Mouse (Mus musculus): ENCODE measurements at regions not wholly inside any gene's neighbourhood (a gene's known extent, or its start where the extent isn't known, plus 50 kb on each side); places are given as distances from the start of the nearest gene placed in this dataset.
"Not testable (repeated sequence)": the region's sequence is repeated elsewhere in the genome, so short reads cannot be mapped to it uniquely, and the experiment has no call there.

DNA sequence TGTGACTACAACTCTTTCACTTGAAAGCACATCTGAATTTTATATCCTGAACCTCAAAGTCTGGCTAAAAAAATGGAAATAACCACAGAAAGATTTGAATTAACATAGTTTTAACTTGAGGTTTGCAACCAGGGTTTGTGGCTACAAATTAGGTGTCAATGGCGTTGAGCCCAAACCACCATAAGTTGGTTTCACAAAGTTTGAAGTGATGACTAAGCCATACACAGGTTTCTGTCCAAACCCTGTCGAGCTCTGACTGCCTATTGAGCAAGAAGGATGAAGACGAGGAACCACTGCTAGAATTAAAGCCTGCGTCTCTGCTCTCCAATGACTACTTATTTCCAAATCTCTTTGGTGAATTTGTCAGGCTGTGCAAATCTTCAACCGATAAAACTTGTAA lies 719.8 kb upstream of the Slc8a1 start:
- Histone ChIP-seq H3K9ac (replicated peaks; ENCODE audit: low read length) (no peak overlapping the region), H3K36me3 (ENCODE audit: insufficient read depth, low read length) (no peaks in the 10 kb centered on the region), H3K4me3 (ENCODE audit: low read length) (no peak overlapping the region), H3K4me1 (ENCODE audit: insufficient read depth, low read length) (no peaks in the 10 kb centered on the region), H3K27me3 (ENCODE audit: insufficient read depth, low read length) (no peaks in the 10 kb centered on the region), H3K9me3 (ENCODE audit: low read length) (no peaks in the 10 kb centered on the region), H3K4me2 (ENCODE audit: low read depth, low read length) (no peak overlapping the region), H3K27ac (no peak overlapping the region)
- DNase-seq (ENCODE audit: low spot score) (no peak), ATAC-seq (no peak)
- no peak for TF ChIP-seq CTCF (IDR thresholded peaks at IDR 0.05; ENCODE audit: low read depth)
- 81% methylated on average over 5 of the region's 5 CpGs for WGBS

DNA sequence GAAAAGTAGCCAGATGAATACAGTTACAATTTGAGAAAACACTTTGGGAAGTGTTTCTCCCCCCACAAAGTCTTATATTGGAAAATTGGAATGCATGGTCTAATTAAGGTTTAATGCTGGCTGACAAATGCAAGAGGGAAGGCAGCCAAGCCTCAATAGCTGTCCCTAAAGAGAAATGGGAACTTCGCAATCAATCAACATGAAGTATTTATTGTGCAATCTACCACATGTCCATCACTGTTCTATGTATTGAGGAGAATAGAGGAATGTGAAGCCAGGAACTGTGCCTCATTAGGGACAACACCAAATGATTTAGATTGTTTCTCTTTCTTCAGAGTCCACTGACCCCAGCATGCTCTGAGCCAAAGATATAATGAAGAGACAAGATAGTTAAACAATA lies 715.7 kb upstream of the Slc8a1 start:
- DNase-seq (ENCODE audit: low spot score), result no peak
- WGBS, result 34% methylated on average over 1 of the region's 1 CpGs
- H3K4me1 ChIP-seq (ENCODE audit: insufficient read depth, low read length), result no peaks in the 10 kb centered on the region
- H3K4me2 ChIP-seq (ENCODE audit: low read depth, low read length), result no peak overlapping the region
- no peaks in the 10 kb centered on the region for H3K27me3 ChIP-seq (ENCODE audit: insufficient read depth, low read length)
- no peak for TF ChIP-seq CTCF (IDR thresholded peaks at IDR 0.05; ENCODE audit: low read depth)
- H3K9me3 ChIP-seq (ENCODE audit: low read length), result no peaks in the 10 kb centered on the region
- no peak overlapping the region for H3K27ac ChIP-seq
- no peak overlapping the region for H3K4me3 ChIP-seq (ENCODE audit: low read length)
- no peak for ATAC-seq
- H3K9ac ChIP-seq (replicated peaks; ENCODE audit: low read length), result no peak overlapping the region
- no peaks in the 10 kb centered on the region for H3K36me3 ChIP-seq (ENCODE audit: insufficient read depth, low read length)

DNA sequence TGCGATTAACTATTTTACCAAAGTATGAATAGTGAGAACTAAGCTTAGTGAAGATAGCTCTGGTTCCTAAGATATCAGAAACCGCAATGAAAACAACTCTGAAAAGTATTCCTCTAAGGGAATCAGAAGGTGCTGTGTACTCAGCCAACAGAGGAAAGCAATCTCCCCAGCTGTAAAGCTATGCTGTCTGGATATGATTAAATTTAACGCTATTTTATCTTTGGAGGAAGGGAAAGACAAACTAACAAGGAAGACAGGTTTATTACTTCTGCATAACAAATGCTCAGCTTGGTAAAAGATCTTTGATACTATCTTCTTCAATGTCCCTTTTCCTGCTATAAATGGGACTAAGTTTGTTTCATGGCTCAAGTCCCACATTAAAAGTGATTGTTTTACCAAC lies 700.9 kb upstream of the Slc8a1 start:
- ATAC-seq, result no peak
- DNase-seq (ENCODE audit: low spot score), result no peak
- WGBS, result 88% methylated on average over 3 of the region's 3 CpGs
- no peak overlapping the region for H3K4me3 ChIP-seq (ENCODE audit: low read length)
- TF ChIP-seq CTCF (IDR thresholded peaks at IDR 0.05; ENCODE audit: low read depth), result no peak
- no peaks in the 10 kb centered on the region for H3K27me3 ChIP-seq (ENCODE audit: insufficient read depth, low read length)
- H3K9me3 ChIP-seq (ENCODE audit: low read length), result no peaks in the 10 kb centered on the region
- no peaks in the 10 kb centered on the region for H3K4me1 ChIP-seq (ENCODE audit: insufficient read depth, low read length)
- no peaks in the 10 kb centered on the region for H3K36me3 ChIP-seq (ENCODE audit: insufficient read depth, low read length)
- H3K9ac ChIP-seq (replicated peaks; ENCODE audit: low read length), result no peak overlapping the region
- H3K4me2 ChIP-seq (ENCODE audit: low read depth, low read length), result no peak overlapping the region
- no peak overlapping the region for H3K27ac ChIP-seq

DNA sequence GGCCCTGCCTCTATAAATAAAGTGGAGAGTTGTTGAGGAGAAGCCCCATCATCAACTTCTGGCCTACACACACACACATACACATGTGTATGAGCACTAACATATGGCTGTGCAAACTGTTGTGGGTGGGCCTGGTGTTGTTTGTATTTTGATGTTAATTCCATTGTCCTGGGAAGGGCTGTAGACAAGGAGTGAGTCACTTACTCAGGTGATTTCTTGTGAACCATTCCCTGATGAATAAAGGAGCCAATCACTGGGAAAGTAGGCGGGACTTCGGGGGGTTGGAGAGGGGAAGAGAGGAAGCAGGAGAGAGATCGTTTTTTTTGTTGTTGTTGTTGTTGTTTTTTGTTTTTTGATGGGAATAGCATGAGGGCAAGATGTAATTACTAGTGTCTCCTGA lies 699.0 kb upstream of the Slc8a1 start:
- ATAC-seq (no peak), DNase-seq (ENCODE audit: low spot score) (no peak)
- no peak overlapping the region for H3K9ac ChIP-seq (replicated peaks; ENCODE audit: low read length)
- no peaks in the 10 kb centered on the region for H3K27me3 ChIP-seq (ENCODE audit: insufficient read depth, low read length)
- H3K4me3 ChIP-seq (ENCODE audit: low read length), result no peak overlapping the region
- no peak overlapping the region for H3K4me2 ChIP-seq (ENCODE audit: low read depth, low read length)
- no peaks in the 10 kb centered on the region for H3K36me3 ChIP-seq (ENCODE audit: insufficient read depth, low read length)
- no peaks in the 10 kb centered on the region for H3K9me3 ChIP-seq (ENCODE audit: low read length)
- no peaks in the 10 kb centered on the region for H3K4me1 ChIP-seq (ENCODE audit: insufficient read depth, low read length)
- no peak for TF ChIP-seq CTCF (IDR thresholded peaks at IDR 0.05; ENCODE audit: low read depth)
- H3K27ac ChIP-seq, result no peak overlapping the region
- 84% methylated on average over 3 of the region's 3 CpGs for WGBS

DNA sequence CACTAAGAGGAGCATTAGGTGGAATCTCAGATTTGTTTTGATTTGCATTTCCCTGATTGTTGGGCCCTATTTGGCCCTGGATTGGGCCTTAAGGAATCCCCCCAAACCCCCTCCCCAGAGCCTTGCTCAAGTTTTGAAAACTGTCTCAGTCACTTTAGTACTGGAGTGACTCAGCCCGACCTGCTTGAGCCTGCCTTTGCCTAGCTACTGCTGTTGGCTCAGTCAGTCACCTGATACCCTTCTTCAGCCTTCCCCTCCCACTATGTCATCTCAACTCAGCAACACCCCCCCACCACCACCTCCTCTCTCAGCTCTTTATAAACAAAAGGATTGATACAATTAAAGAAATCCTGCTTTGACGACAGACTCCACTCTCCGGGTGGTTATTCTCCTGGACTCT lies 694.5 kb upstream of the Slc8a1 start:
- H3K27ac ChIP-seq, result no peak overlapping the region
- no peaks in the 10 kb centered on the region for H3K36me3 ChIP-seq (ENCODE audit: insufficient read depth, low read length)
- DNase-seq (ENCODE audit: low spot score), result no peak
- H3K27me3 ChIP-seq (ENCODE audit: insufficient read depth, low read length), result no peaks in the 10 kb centered on the region
- H3K4me1 ChIP-seq (ENCODE audit: insufficient read depth, low read length), result no peaks in the 10 kb centered on the region
- no peak overlapping the region for H3K9ac ChIP-seq (replicated peaks; ENCODE audit: low read length)
- WGBS, result 39% methylated on average over 3 of the region's 3 CpGs
- ATAC-seq, result no peak
- no peak overlapping the region for H3K4me3 ChIP-seq (ENCODE audit: low read length)
- no peak overlapping the region for H3K4me2 ChIP-seq (ENCODE audit: low read depth, low read length)
- H3K9me3 ChIP-seq (ENCODE audit: low read length), result no peaks in the 10 kb centered on the region
- TF ChIP-seq CTCF (IDR thresholded peaks at IDR 0.05; ENCODE audit: low read depth), result no peak

DNA sequence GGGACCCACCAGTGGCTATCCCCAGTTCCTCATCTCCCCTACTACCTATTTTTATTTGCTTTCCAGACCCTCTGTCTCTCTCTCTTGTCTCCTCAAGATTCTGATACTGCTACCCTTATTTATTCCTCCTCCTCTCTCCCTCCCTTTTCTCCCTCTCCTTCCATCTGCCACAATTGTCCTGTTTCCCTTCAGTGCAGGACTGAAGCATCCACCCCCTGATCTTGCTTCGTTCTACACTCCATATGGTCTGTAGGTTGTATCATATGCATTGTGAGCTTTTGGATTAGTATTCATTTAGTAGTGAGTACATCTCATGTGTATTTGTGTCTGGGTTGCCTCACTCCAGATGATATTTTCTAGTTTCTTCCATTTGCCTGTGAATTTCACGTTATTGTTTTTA lies 670.1 kb upstream of the Slc8a1 start:
- no peak for DNase-seq (ENCODE audit: low spot score)
- WGBS, result 89% methylated on average over 2 of the region's 2 CpGs
- no peak for ATAC-seq
- H3K9ac ChIP-seq (replicated peaks; ENCODE audit: low read length), result no peak overlapping the region
- no peaks in the 10 kb centered on the region for H3K9me3 ChIP-seq (ENCODE audit: low read length)
- H3K4me2 ChIP-seq (ENCODE audit: low read depth, low read length), result no peak overlapping the region
- H3K27ac ChIP-seq, result no peak overlapping the region
- H3K36me3 ChIP-seq (ENCODE audit: insufficient read depth, low read length), result no peaks in the 10 kb centered on the region
- no peaks in the 10 kb centered on the region for H3K27me3 ChIP-seq (ENCODE audit: insufficient read depth, low read length)
- TF ChIP-seq CTCF (IDR thresholded peaks at IDR 0.05; ENCODE audit: low read depth), result no peak
- no peaks in the 10 kb centered on the region for H3K4me1 ChIP-seq (ENCODE audit: insufficient read depth, low read length)
- no peak overlapping the region for H3K4me3 ChIP-seq (ENCODE audit: low read length)

DNA sequence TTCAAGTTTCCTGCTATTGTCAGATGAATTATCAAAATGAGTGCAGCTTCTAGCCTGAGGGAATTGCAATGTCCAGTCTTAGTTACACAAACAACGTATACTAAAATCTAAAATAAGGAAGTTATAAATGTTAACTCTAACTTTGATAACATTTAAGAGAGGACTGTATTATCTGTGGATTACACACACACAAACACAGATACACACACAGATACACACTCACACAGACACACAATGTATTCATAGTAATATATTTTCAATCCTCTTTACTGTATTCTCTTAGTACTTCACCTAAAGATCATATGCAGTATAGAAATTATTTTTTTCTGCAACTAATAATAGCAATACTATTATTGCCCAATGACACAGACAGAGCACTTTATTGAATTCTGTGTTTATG lies 661.2 kb upstream of the Slc8a1 start:
- no peak overlapping the region for H3K4me3 ChIP-seq (ENCODE audit: low read length)
- no peaks in the 10 kb centered on the region for H3K4me1 ChIP-seq (ENCODE audit: insufficient read depth, low read length)
- ATAC-seq, result no peak
- no peak overlapping the region for H3K9ac ChIP-seq (replicated peaks; ENCODE audit: low read length)
- H3K27ac ChIP-seq, result no peak overlapping the region
- H3K4me2 ChIP-seq (ENCODE audit: low read depth, low read length), result no peak overlapping the region
- no peak for DNase-seq (ENCODE audit: low spot score)
- H3K27me3 ChIP-seq (ENCODE audit: insufficient read depth, low read length), result no peaks in the 10 kb centered on the region
- 97% methylated on average over 1 of the region's 1 CpGs for WGBS
- H3K9me3 ChIP-seq (ENCODE audit: low read length), result no peaks in the 10 kb centered on the region
- no peak for TF ChIP-seq CTCF (IDR thresholded peaks at IDR 0.05; ENCODE audit: low read depth)
- no peaks in the 10 kb centered on the region for H3K36me3 ChIP-seq (ENCODE audit: insufficient read depth, low read length)

DNA sequence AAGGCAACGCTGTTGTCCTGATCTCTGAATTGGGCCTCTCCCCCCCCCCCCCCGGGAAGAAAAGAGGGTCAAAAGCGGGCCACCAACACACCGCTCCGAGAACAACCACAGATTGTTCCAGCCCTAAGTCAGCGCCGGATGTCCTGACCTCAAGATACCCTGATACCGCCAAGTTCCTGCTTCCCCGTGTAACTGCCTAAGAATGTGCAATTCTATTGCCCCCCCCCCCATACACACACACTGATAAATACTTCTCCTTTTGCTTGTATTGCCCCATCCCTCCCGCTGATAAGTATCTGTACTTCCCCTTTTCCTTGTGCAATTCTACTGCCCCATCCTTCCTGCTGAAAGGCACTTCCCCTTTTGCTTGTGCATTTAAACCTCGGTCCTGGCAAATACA lies 641.2 kb upstream of the Slc8a1 start:
- H3K4me3 ChIP-seq (ENCODE audit: low read length), result not testable (repeated sequence)

More for the DNA sequence above, 641.2 kb upstream of the Slc8a1 start:
- DNase-seq (ENCODE audit: low spot score); H3K27me3 ChIP-seq (ENCODE audit: insufficient read depth, low read length); H3K4me1 ChIP-seq (ENCODE audit: insufficient read depth, low read length); ATAC-seq; H3K4me2 ChIP-seq (ENCODE audit: low read depth, low read length); H3K9me3 ChIP-seq (ENCODE audit: low read length); H3K27ac ChIP-seq; H3K36me3 ChIP-seq (ENCODE audit: insufficient read depth, low read length); H3K9ac ChIP-seq (replicated peaks; ENCODE audit: low read length): not testable (repeated sequence)
- 82% methylated on average over 4 of the region's 11 CpGs for WGBS
